Mouse (Mus musculus) intestine, embryonic 15.5 days (tissue): ENCODE data around the gene Slc1a3. TPM values are rescaled to one million over a fixed set of nuclear protein-coding genes. Genes with fewer than 3 reads are reported as not detected.

Experiments used
- ATAC-seq: fragments of 200-750 bp; cut with Nextera tagmentation; 2 replicates; pipeline ENCODE4 v1.8.0; 2017; ENCODE audit warnings: moderate TSS enrichment, moderate library complexity
- H3K27ac ChIP-seq: fragments of 300-500 bp; sonication (generic); 2 replicates; pipeline ENCODE4 v1.5.1; 2015; ENCODE audit warnings: mild to moderate bottlenecking, inconsistent platforms
- H3K27me3 ChIP-seq: fragments of 300-500 bp; sonication (generic); replicated peaks from 2 replicates; pipeline ENCODE4 v1.6.1; 2015; ENCODE audit warnings: inconsistent platforms
- H3K36me3 ChIP-seq: fragments of 300-500 bp; sonication (generic); 2 replicates; pipeline ENCODE4 v1.6.1; 2015; ENCODE audit warnings: inconsistent platforms
- H3K4me1 ChIP-seq: fragments of 300-500 bp; sonication (generic); replicated peaks from 2 replicates; pipeline ENCODE4 v1.6.1; 2015; ENCODE audit warnings: inconsistent platforms
- H3K4me2 ChIP-seq: fragments of 300-500 bp; sonication (generic); replicated peaks from 2 replicates; pipeline ENCODE4 v1.6.1; 2015; ENCODE audit warnings: mild to moderate bottlenecking, inconsistent platforms
- H3K4me3 ChIP-seq: fragments of 300-500 bp; sonication (generic); replicated peaks from 2 replicates; pipeline ENCODE4 v1.5.1; 2015; ENCODE audit warnings: inconsistent platforms
- H3K9ac ChIP-seq: fragments of 300-500 bp; sonication (generic); 2 replicates; pipeline ENCODE4 v1.6.1; 2015; ENCODE audit warnings: inconsistent platforms
- H3K9me3 ChIP-seq: fragments of 300-500 bp; sonication (generic); 2 replicates; pipeline ENCODE4 v1.6.1; 2016; ENCODE audit warnings: inconsistent platforms
- WGBS: fragments of 180-500 bp; shearing (Covaris S2); methylation state at CpG from one replicate; pipeline ENCODE4 v1.1.7; 2015; 5-methylcytosine and 5-hydroxymethylcytosine counted together
- polyA plus RNA-seq: library from polyadenylated mRNA; unstranded; fragments of >200 nt; fragmentation: Nextera tagmentation; extraction: Ambion mirVana; gene quantifications from 2 replicates; pipeline ENCODE4 v1.2.1, GENCODE M21; 2015

Gene Slc1a3
- polyA plus RNA-seq, 1 experiment from 2014 or later = 6.5 TPM

- no peaks in the 10 kb centered on the region for H3K9me3 ChIP-seq
Measured at GRCm38 (mm10) chr15:8638568-8639325, 71.8 kb downstream of the Slc1a3 start.

GRCm38 (mm10) chr15:8637283-8637682, 73.3 kb downstream of the Slc1a3 start:
- no peak for ATAC-seq
- Histone ChIP-seq H3K9me3 (no peaks in the 10 kb centered on the region), H3K27me3 (no peaks in the 10 kb centered on the region), H3K27ac (no peak overlapping the region), H3K4me1 (no peaks in the 10 kb centered on the region), H3K4me3 (no peak overlapping the region), H3K36me3 (no peaks in the 10 kb centered on the region), H3K9ac (no peak overlapping the region), H3K4me2 (no peak overlapping the region)
- WGBS = 84% methylated on average over 2 of the region's 2 CpGs

More at GRCm38 (mm10) chr15:8638568-8639325, 71.8 kb downstream of the Slc1a3 start:
- no peaks in the 10 kb centered on the region for H3K36me3 ChIP-seq
- no peak overlapping the region for H3K4me3 ChIP-seq
- ATAC-seq = peak; percentile 77
- no peaks in the 10 kb centered on the region for H3K4me1 ChIP-seq
- no peak overlapping the region for H3K9ac ChIP-seq
- no peak overlapping the region for H3K4me2 ChIP-seq
- no peaks in the 10 kb centered on the region for H3K27me3 ChIP-seq
- WGBS = 61% methylated on average over 15 of the region's 15 CpGs
- H3K27ac ChIP-seq = no peak overlapping the region

- Histone ChIP-seq H3K27me3 (no peaks in the 10 kb centered on the region), H3K36me3 (no peaks in the 10 kb centered on the region), H3K27ac (no peak overlapping the region), H3K9ac (no peak overlapping the region), H3K4me3 (no peak overlapping the region), H3K9me3 (no peaks in the 10 kb centered on the region), H3K4me2 (no peak overlapping the region), H3K4me1 (no peaks in the 10 kb centered on the region)
- WGBS = 91% methylated on average over 15 of the region's 15 CpGs
- no peak for ATAC-seq
Measured at GRCm38 (mm10) chr15:8635974-8636373, 74.6 kb downstream of the Slc1a3 start.

GRCm38 (mm10) chr15:8634807-8635206, 75.8 kb downstream of the Slc1a3 start:
- Histone ChIP-seq H3K27ac (no peak overlapping the region), H3K27me3 (no peaks in the 10 kb centered on the region), H3K9me3 (no peaks in the 10 kb centered on the region), H3K9ac (no peak overlapping the region), H3K4me3 (no peak overlapping the region), H3K4me2 (no peak overlapping the region), H3K4me1 (peaks cover under 1% of the 10 kb centered on the region; the same call in 1 of the 2 replicates), H3K36me3 (no peaks in the 10 kb centered on the region)
- 74% methylated on average over 4 of the region's 4 CpGs for WGBS
- no peak for ATAC-seq

- H3K4me3 ChIP-seq = no peak overlapping the region
- no peak overlapping the region for H3K9ac ChIP-seq
- H3K27ac ChIP-seq = no peak overlapping the region
- no peaks in the 10 kb centered on the region for H3K27me3 ChIP-seq
- no peak overlapping the region for H3K4me2 ChIP-seq
- peaks cover 5% of the 10 kb centered on the region; the same call in 1 of the 2 replicates for H3K4me1 ChIP-seq
- H3K36me3 ChIP-seq = no peaks in the 10 kb centered on the region
- H3K9me3 ChIP-seq = no peaks in the 10 kb centered on the region
- 83% methylated on average over 3 of the region's 3 CpGs for WGBS
- ATAC-seq = no peak
Measured at GRCm38 (mm10) chr15:8634355-8634754, 76.2 kb downstream of the Slc1a3 start.

GRCm38 (mm10) chr15:8633375-8633774, 77.2 kb downstream of the Slc1a3 start:
- Histone ChIP-seq H3K9me3 (no peaks in the 10 kb centered on the region), H3K27me3 (no peaks in the 10 kb centered on the region), H3K4me2 (no peak overlapping the region), H3K4me1 (peaks cover 6% of the 10 kb centered on the region; the same call in 1 of the 2 replicates), H3K4me3 (no peak overlapping the region), H3K27ac (no peak overlapping the region), H3K9ac (no peak overlapping the region), H3K36me3 (no peaks in the 10 kb centered on the region)
- no peak for ATAC-seq
- WGBS = 65% methylated on average over 6 of the region's 6 CpGs

GRCm38 (mm10) chr15:8632361-8632760, 78.2 kb downstream of the Slc1a3 start:
- 53% methylated on average over 10 of the region's 10 CpGs for WGBS

GRCm38 (mm10) chr15:8629317-8629831, 81.2 kb downstream of the Slc1a3 start:
- WGBS = 1% methylated on average over 13 of the region's 13 CpGs
- H3K27ac ChIP-seq = no peak overlapping the region
- peak overlapping the region; percentile 21; the same call in 1 of the 2 replicates for H3K9ac ChIP-seq
- H3K4me1 ChIP-seq = peaks cover 6% of the 10 kb centered on the region; the same call in 1 of the 2 replicates
- no peaks in the 10 kb centered on the region for H3K27me3 ChIP-seq
- H3K4me2 ChIP-seq = peak overlapping the region; percentile 80
- peak overlapping the region; percentile 31 for H3K4me3 ChIP-seq
- no peaks in the 10 kb centered on the region for H3K9me3 ChIP-seq
- ATAC-seq = peak; percentile 88
- H3K36me3 ChIP-seq = no peaks in the 10 kb centered on the region

More at GRCm38 (mm10) chr15:8632361-8632760, 78.2 kb downstream of the Slc1a3 start:
- Histone ChIP-seq H3K27ac (no peak overlapping the region), H3K27me3 (no peaks in the 10 kb centered on the region), H3K4me3 (no peak overlapping the region), H3K9me3 (no peaks in the 10 kb centered on the region), H3K9ac (no peak overlapping the region), H3K4me2 (no peak overlapping the region), H3K36me3 (no peaks in the 10 kb centered on the region), H3K4me1 (peaks cover 6% of the 10 kb centered on the region; the same call in 1 of the 2 replicates)
- no peak for ATAC-seq

GRCm38 (mm10) chr15:8628150-8628549, 82.4 kb downstream of the Slc1a3 start:
- Histone ChIP-seq H3K9me3 (no peaks in the 10 kb centered on the region), H3K36me3 (no peaks in the 10 kb centered on the region), H3K27ac (no peak overlapping the region), H3K4me3 (no peak overlapping the region), H3K9ac (no peak overlapping the region), H3K4me1 (peaks cover 6% of the 10 kb centered on the region; the same call in 1 of the 2 replicates), H3K27me3 (no peaks in the 10 kb centered on the region), H3K4me2 (peak overlapping the region; percentile 78; the same call in 1 of the 2 replicates)
- no peak for ATAC-seq
- 73% methylated on average over 8 of the region's 8 CpGs for WGBS

- H3K9me3 ChIP-seq = no peaks in the 10 kb centered on the region
- peak overlapping the region; percentile 37 for H3K4me3 ChIP-seq
- peak overlapping the region; percentile 30; the same call in 1 of the 2 replicates for H3K9ac ChIP-seq
- peak overlapping the region; percentile 78 for H3K4me2 ChIP-seq
- peaks cover 6% of the 10 kb centered on the region; the same call in 1 of the 2 replicates for H3K4me1 ChIP-seq
- no peak overlapping the region for H3K27ac ChIP-seq
- no peaks in the 10 kb centered on the region for H3K36me3 ChIP-seq
- H3K27me3 ChIP-seq = no peaks in the 10 kb centered on the region
- ATAC-seq = peak; percentile 50
- 3% methylated on average over 15 of the region's 15 CpGs for WGBS
Measured at GRCm38 (mm10) chr15:8627097-8627537, 83.4 kb downstream of the Slc1a3 start.

GRCm38 (mm10) chr15:8625370-8625769, 85.2 kb downstream of the Slc1a3 start:
- no peaks in the 10 kb centered on the region for H3K36me3 ChIP-seq
- H3K4me2 ChIP-seq = no peak overlapping the region
- H3K9me3 ChIP-seq = no peaks in the 10 kb centered on the region
- 44% methylated on average over 7 of the region's 7 CpGs for WGBS
- H3K4me3 ChIP-seq = no peak overlapping the region
- H3K27me3 ChIP-seq = no peaks in the 10 kb centered on the region
- H3K4me1 ChIP-seq = peaks cover 6% of the 10 kb centered on the region; the same call in 1 of the 2 replicates
- no peak overlapping the region for H3K27ac ChIP-seq
- no peak for ATAC-seq
- no peak overlapping the region for H3K9ac ChIP-seq

- Histone ChIP-seq H3K9me3 (no peaks in the 10 kb centered on the region), H3K9ac (no peak overlapping the region), H3K4me2 (no peak overlapping the region), H3K36me3 (no peaks in the 10 kb centered on the region), H3K27ac (no peak overlapping the region), H3K4me1 (no peaks in the 10 kb centered on the region; the same call in 1 of the 2 replicates), H3K4me3 (no peak overlapping the region), H3K27me3 (no peaks in the 10 kb centered on the region)
- ATAC-seq = no peak
Measured at GRCm38 (mm10) chr15:8623879-8624278, 86.7 kb downstream of the Slc1a3 start.
